Mouse (Mus musculus): ENCODE data around the gene B3gnt8.

DNA sequence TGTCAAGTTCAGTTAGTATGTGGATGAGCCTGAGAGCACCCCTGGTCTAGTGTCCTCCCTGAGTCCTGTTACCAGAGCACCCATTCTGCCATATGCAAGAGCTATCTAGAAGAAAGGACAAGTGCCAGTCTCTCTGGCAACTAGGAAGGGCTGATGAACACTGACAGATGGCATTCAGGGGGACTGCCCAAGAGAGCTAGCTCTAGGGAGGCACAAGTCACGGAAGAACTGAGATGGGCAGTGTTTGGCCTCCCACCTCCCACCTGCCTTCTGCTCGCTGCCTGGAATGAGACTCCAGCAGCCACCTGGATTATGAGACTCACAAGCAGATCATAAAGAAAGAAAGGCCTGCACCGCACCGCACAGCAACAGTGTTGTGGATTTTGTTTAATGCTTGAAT is 13.3 kb downstream of the B3gnt8 start:
- TF ChIP-seq EP300 (IDR thresholded peaks at IDR 0.05; ENCODE audit: low read depth) (no peak), CTCF (IDR thresholded peaks at IDR 0.05; ENCODE audit: low read depth) (no peak)

Data from heart, postnatal 0 days (tissue).